Comparison of ENCODE assay signal across 25 mouse cellular contexts in genomic region chr15:6635405-6635804, GRCm38 (mm10).
DNase-seq lines count a peak whose midpoint lies in the region; ATAC-seq and TF ChIP-seq lines count a peak whose summit lies in the region.
"Had no signal": no experiment of that assay in that cellular context is flagged by ENCODE, and none has a peak within 500 bp of the region (broad histone marks: within the 10 kb centered on the region; RNA-seq: fewer than 3 reads in every experiment).

No protein-coding gene starts in this region.

- no peak overlapping the region for H3K4me2 ChIP-seq in intestine, embryonic 14.5 days (ENCODE audit: low read length)
- H3K4me2 ChIP-seq in intestine, embryonic 16.5 days (ENCODE audit: low read depth, low read length) = no peak overlapping the region
- no peak overlapping the region for H3K4me2 ChIP-seq in stomach, embryonic 16.5 days (ENCODE audit: low read depth, low read length)
- no peak overlapping the region for H3K4me2 ChIP-seq in lung, postnatal 0 days (replicated peaks; ENCODE audit: low read depth, low read length)
- H3K4me2 ChIP-seq: forebrain, embryonic 12.5 days; forebrain, embryonic 15.5 days; heart, embryonic 12.5 days; heart, embryonic 15.5 days; hindbrain, embryonic 12.5 days; hindbrain, embryonic 15.5 days had no signal

- intact Hi-C loops in heart, postnatal 25 days (cut with DNase I) = no loop called here

- WGBS in intestine, embryonic 14.5 days = 52% methylated on average over 3 of the region's 3 CpGs
- WGBS in intestine, embryonic 16.5 days = 50% methylated on average over 3 of the region's 3 CpGs
- WGBS in stomach, embryonic 16.5 days = 43% methylated on average over 3 of the region's 3 CpGs
- 53% methylated on average over 3 of the region's 3 CpGs for WGBS in lung, postnatal 0 days

- TF ChIP-seq EP300 in lung, postnatal 0 days (IDR thresholded peaks at IDR 0.05) = no peak

- no peak for ATAC-seq in intestine, embryonic 14.5 days (replicated peaks; ENCODE audit: low FRiP score, low TSS enrichment, low read depth)
- ATAC-seq in intestine, embryonic 16.5 days = no peak
- peak; percentile 53; the same call in 1 of the 2 replicates for ATAC-seq in stomach, embryonic 16.5 days (ENCODE audit: insufficient read depth, low FRiP score)
- no peak for ATAC-seq in lung, postnatal 0 days
- ATAC-seq: CD4-positive, CD25-positive, alpha-beta regulatory T cell, adult 4 months; forebrain, embryonic 15.5 days had no signal

- no peaks in the 10 kb centered on the region for H3K9me3 ChIP-seq in intestine, embryonic 14.5 days (ENCODE audit: control insufficient read depth, low read length)
- H3K9me3 ChIP-seq in intestine, embryonic 16.5 days (ENCODE audit: control insufficient read depth, low read length) = no peaks in the 10 kb centered on the region
- no peaks in the 10 kb centered on the region for H3K9me3 ChIP-seq in stomach, embryonic 16.5 days (replicated peaks; ENCODE audit: control insufficient read depth, low read length)
- no peaks in the 10 kb centered on the region for H3K9me3 ChIP-seq in lung, postnatal 0 days (ENCODE audit: low read length)
- H3K9me3 ChIP-seq: forebrain, embryonic 12.5 days; forebrain, embryonic 15.5 days; heart, embryonic 12.5 days; heart, embryonic 15.5 days; hindbrain, embryonic 12.5 days; hindbrain, embryonic 15.5 days had no signal

- H3K36me3 ChIP-seq in intestine, embryonic 14.5 days (ENCODE audit: control insufficient read depth, insufficient read depth, low read length) = no peaks in the 10 kb centered on the region
- H3K36me3 ChIP-seq in intestine, embryonic 16.5 days (ENCODE audit: control insufficient read depth, insufficient read depth, low read length) = no peaks in the 10 kb centered on the region
- H3K36me3 ChIP-seq in stomach, embryonic 16.5 days (ENCODE audit: control insufficient read depth, insufficient read depth, low read length) = no peaks in the 10 kb centered on the region
- no peaks in the 10 kb centered on the region for H3K36me3 ChIP-seq in lung, postnatal 0 days (ENCODE audit: insufficient read depth, low read length)
- H3K36me3 ChIP-seq: forebrain, embryonic 12.5 days; forebrain, embryonic 15.5 days; heart, embryonic 12.5 days; heart, embryonic 15.5 days; hindbrain, embryonic 12.5 days; hindbrain, embryonic 15.5 days had no signal

- TF ChIP-seq CTCF in lung, postnatal 0 days (IDR thresholded peaks at IDR 0.05) = no peak

- H3K27ac ChIP-seq in intestine, embryonic 14.5 days (ENCODE audit: low read depth) = 0 out of 2 replicates have a peak overlapping the region, but pooled peaks have one; percentile 29
- no peak overlapping the region for H3K27ac ChIP-seq in intestine, embryonic 16.5 days (ENCODE audit: low read length)
- peak overlapping the region; percentile 28 for H3K27ac ChIP-seq in stomach, embryonic 16.5 days (ENCODE audit: low read length)
- no peak overlapping the region for H3K27ac ChIP-seq in lung, postnatal 0 days (ENCODE audit: low read length)
- H3K27ac ChIP-seq: forebrain, embryonic 12.5 days; forebrain, embryonic 15.5 days; heart, embryonic 15.5 days; hindbrain, embryonic 12.5 days; hindbrain, embryonic 15.5 days had no signal

- no peak overlapping the region for H3K9ac ChIP-seq in intestine, embryonic 14.5 days (ENCODE audit: low read length)
- H3K9ac ChIP-seq in intestine, embryonic 16.5 days (ENCODE audit: low read depth, low read length) = no peak overlapping the region
- H3K9ac ChIP-seq in stomach, embryonic 16.5 days (ENCODE audit: low read length) = no peak overlapping the region
- H3K9ac ChIP-seq in lung, postnatal 0 days (replicated peaks; ENCODE audit: low read depth) = no peak overlapping the region
- H3K9ac ChIP-seq: forebrain, embryonic 12.5 days; forebrain, embryonic 15.5 days; heart, embryonic 12.5 days; heart, embryonic 15.5 days; hindbrain, embryonic 12.5 days; hindbrain, embryonic 15.5 days had no signal

- H3K4me3 ChIP-seq in intestine, embryonic 14.5 days (ENCODE audit: low read depth, low read length) = no peak overlapping the region
- H3K4me3 ChIP-seq in intestine, embryonic 16.5 days (ENCODE audit: low read length) = no peak overlapping the region
- no peak overlapping the region for H3K4me3 ChIP-seq in stomach, embryonic 16.5 days (replicated peaks; ENCODE audit: low read length)
- H3K4me3 ChIP-seq in lung, postnatal 0 days (ENCODE audit: low read depth, low read length) = no peak overlapping the region
- H3K4me3 ChIP-seq: forebrain, embryonic 12.5 days; forebrain, embryonic 15.5 days; heart, embryonic 12.5 days; heart, embryonic 15.5 days; hindbrain, embryonic 12.5 days; hindbrain, embryonic 15.5 days had no signal

- DNase-seq in intestine, embryonic 14.5 days (ENCODE audit: low spot score) = no peak
- DNase-seq in NIH3T3 (ENCODE audit: low read depth) = peak; percentile 74
- peak; percentile 24 for DNase-seq in fibroblast of lung, adult 2 months (ENCODE audit: low read depth)
- no peak for DNase-seq in urinary bladder, postnatal 36 days (ENCODE audit: low spot score in 2 of 2)
- no peak for DNase-seq in lung, postnatal 0 days (ENCODE audit: low spot score)
- no peak for DNase-seq in heart, postnatal 25 days (ENCODE audit: low spot score)
- DNase-seq: adrenal gland, postnatal 10 days; adrenal gland, postnatal 36 days; B cell, adult 2 months; cerebellum, adult 18-20 months; cerebellum, adult 9-10 months; cerebellum, postnatal 14 days; gastrocnemius, postnatal 25 days; heart, adult 18-20 months; heart, postnatal 10 days; heart, postnatal 4 days had no signal

- H3K27me3 ChIP-seq in intestine, embryonic 14.5 days (replicated peaks; ENCODE audit: control insufficient read depth, insufficient read depth, low read length) = no peaks in the 10 kb centered on the region
- H3K27me3 ChIP-seq in intestine, embryonic 16.5 days (replicated peaks; ENCODE audit: control insufficient read depth, insufficient read depth, low read length) = no peaks in the 10 kb centered on the region
- H3K27me3 ChIP-seq in stomach, embryonic 16.5 days (ENCODE audit: control insufficient read depth, insufficient read depth, low read length) = no peaks in the 10 kb centered on the region
- H3K27me3 ChIP-seq in lung, postnatal 0 days (replicated peaks; ENCODE audit: insufficient read depth, low read length) = no peaks in the 10 kb centered on the region
- H3K27me3 ChIP-seq: forebrain, embryonic 12.5 days; forebrain, embryonic 15.5 days; heart, embryonic 12.5 days; heart, embryonic 15.5 days; hindbrain, embryonic 12.5 days; hindbrain, embryonic 15.5 days had no signal

- no peaks in the 10 kb centered on the region for H3K4me1 ChIP-seq in intestine, embryonic 14.5 days (replicated peaks; ENCODE audit: control insufficient read depth, insufficient read depth, low read length)
- H3K4me1 ChIP-seq in intestine, embryonic 16.5 days (ENCODE audit: control insufficient read depth, insufficient read depth, low read length) = no peaks in the 10 kb centered on the region
- no peaks in the 10 kb centered on the region for H3K4me1 ChIP-seq in stomach, embryonic 16.5 days (ENCODE audit: control insufficient read depth, insufficient read depth, low read length)
- no peaks in the 10 kb centered on the region for H3K4me1 ChIP-seq in lung, postnatal 0 days (ENCODE audit: insufficient read depth, low read depth, low read length)
- H3K4me1 ChIP-seq: forebrain, embryonic 12.5 days; forebrain, embryonic 15.5 days; heart, embryonic 12.5 days; heart, embryonic 15.5 days; hindbrain, embryonic 12.5 days; hindbrain, embryonic 15.5 days had no signal

Comparison
In these comparisons a context has a peak if more than half of its experiments do, and no peak if none do; other contexts are left out.
1. H3K27ac ChIP-seq: peak in intestine, embryonic 14.5 days (single experiment) and stomach, embryonic 16.5 days (single experiment); none in intestine, embryonic 16.5 days (single experiment) and lung, postnatal 0 days (single experiment).
2. DNase-seq: peak in NIH3T3 (single experiment) and fibroblast of lung, adult 2 months (single experiment); none in intestine, embryonic 14.5 days (single experiment), urinary bladder, postnatal 36 days (0 of 2), lung, postnatal 0 days (single experiment) and heart, postnatal 25 days (single experiment).